Mouse (Mus musculus): ENCODE results near the gene Cyp46a1.

Cyp46a1 gene

DNA sequence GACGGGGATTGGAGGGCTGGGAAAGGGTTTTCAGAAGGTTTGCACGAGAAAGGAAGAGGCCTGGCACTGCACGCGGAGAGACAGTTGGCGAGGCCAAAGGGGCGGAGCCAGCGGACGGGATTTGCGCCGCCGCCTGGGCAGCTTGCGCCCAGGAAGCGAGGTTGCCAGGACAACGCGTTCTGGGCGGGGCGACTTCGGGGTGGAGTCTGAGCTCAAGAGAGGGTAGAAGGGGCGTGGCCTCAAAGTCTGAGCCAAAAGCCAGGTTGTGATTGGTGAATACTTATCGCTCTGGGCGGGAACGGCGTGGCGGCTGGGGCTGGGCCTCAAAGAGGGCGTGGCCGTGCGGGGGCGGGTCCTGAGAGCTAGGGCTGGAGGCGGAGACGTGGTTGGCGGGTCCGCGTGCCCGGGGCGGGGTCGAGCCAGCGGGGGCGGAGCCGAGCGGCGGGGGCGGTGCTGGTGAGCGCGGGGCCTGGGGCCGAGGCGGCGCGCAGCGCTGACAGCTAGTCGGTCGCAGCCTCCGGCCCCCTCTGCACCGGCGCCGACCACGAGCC is at the start of gene Cyp46a1:
Gene Cyp46a1 (plus strand): TSS at position 487 of the 551 bp plus-strand sequence.
- DNase-seq = peak; percentile 98 to 100

DNA sequence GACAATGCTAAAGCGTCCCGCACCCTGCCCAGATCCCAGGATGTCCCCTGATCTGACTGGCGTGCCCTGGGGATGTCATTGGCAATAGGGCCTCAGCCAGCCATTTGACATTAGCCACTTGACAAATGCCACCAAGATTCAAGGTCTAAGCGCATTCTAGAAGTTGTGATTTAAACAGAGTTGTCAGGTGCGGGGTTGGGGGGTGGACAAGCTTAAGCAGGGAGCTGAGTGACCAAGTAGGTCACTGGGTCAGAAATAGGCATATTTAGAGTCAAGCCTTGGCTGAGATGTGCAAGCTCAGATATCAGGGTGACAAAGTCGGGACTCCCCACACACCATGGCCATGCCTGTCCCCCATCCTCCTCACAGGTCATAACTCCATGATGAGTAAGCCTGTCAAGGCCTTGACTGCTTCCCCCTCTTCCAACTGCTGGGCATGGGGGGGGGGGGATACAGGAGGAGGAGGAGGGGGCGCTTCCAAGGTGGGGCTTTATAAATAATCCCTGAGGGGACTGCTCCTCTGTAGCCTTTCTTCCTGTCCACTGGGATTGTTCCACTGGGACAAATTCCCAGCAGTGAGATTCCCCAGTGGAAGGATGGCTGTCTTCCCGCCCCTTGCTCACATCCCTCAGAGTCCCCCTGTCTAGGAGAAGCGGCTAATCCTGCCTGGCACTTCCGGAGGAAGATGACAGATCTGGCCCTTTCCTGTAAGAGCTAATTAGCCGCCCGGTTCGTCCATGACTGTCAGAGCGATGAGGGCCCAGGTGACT is 49.5 kb upstream of the Cyp46a1 start:
- no peak for DNase-seq

DNA sequence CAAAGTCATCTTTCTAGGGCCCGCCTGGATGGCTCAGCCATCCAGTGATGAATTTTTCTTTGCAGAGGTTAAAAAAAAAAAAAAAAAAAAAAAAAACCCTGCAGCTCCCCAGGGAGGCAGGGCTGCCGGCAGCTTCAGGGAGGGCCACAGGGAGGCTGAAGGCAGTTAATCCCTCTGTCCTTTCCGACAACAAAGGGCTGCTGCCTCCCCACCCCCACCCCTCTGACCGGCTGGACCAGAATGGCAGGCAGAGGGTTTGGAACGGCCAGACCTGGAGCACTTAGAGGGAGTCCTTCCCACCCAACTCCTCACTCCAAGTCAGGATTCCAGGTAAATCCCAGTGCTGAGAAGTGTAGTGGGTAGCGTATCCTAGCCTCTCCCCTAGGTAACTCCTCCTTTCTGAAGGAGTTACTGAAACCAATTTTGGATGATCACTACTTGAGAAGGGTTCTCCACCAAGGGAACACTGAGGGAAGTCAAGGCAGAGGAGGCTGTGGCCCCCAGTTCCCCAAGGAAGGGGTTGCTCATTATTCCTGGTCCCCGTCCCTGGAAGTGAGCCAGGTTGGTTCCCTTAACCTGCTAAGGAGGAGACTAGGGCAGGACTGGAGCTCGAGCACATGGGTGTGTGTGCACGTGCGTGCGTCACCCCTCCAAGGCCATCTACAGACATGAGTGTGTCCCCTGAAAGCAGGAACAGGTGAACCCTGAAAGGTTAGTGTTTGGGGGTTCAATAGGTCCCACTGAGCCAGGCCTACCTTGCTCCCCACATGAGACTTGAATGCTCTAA is 48.8 kb upstream of the Cyp46a1 start:
- DNase-seq = no peak

DNA sequence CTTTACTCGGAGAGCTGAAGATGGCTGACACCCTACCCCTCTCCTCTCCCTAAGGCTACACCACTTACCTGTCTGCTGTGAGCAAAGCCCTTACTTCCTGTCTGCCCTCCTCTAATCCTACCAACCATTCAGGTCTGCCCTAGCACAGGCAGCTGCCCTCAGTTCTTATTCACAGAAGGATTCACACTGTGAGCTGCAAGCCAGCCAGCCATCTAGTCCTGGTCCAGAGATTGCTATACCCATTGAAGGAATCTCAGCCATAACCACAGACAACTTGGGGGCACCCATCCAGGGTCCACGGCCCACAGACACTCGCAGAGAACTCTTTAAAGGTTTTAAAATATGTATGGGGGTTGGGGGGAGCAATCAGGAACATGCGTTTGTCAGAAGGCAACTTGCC is 47.8 kb upstream of the Cyp46a1 start:
- peak in 1 of 2 experiments; percentile 33 for DNase-seq

DNA sequence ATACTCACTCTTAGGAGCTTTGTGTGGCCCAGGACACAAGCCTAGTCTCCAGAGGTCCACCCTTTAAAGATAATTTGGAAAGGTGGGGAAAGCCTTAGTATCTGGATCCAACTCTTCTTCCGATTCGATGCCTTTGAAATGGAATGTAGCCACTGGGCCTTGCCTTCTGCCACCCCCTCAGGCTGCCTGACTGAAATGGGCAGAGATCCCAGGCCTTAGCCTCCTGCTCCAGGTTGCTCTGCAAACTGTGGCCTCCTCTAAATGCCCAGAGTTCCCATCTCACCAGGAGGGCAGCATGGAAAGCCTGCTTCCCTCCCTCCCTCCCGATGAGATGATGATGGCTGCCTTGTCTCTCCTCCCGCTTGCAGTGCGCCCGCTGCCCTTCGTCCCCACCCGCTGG is 47.2 kb upstream of the Cyp46a1 start:
- peak; percentile 67 to 79 for DNase-seq

DNA sequence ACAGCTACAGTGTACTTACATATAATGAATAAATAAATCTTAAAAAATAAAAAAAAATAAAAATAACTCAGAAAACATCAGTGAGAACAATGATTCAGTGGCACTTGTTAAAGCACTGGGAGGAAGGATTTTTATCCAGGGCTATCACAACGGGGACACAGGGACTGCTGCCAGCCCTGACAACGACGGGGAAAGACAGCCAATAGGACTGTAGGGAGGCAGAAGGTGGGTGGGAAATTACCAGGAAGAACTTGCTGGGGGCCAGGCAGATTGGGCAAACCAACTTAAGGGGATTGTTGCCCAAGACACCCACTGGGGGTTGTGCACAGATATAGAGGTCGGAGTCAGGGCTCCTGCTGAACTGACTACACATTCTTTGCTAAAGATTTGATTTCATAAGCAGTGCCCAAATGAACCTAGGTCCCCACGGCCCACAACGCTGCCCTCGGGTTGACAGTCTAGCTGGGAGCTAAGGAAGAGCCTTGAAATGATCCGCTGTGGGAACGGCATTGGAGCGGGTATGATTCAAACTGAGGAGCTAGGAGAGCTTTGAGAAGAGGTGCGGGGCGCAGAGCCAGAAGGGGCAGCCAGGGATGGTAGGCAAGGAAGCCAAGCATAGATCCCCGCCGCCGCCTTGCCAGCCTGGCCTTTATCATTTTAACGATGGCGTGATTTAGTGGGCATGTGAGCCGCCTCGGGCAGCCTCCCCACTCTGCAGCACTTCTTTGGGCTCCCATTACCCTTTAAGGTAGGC is 45.9 kb upstream of the Cyp46a1 start:
- peak; percentile 44 to 56 for DNase-seq

- DNase-seq = peak; percentile 26 to 51
These were observed 41.8 kb upstream of the Cyp46a1 start for GRCm38 (mm10) chr12:108292419-108292818.

GRCm38 (mm10) chr12:108292957-108293356 is 41.2 kb upstream of the Cyp46a1 start:
- DNase-seq = peak; percentile 87 to 90

DNA sequence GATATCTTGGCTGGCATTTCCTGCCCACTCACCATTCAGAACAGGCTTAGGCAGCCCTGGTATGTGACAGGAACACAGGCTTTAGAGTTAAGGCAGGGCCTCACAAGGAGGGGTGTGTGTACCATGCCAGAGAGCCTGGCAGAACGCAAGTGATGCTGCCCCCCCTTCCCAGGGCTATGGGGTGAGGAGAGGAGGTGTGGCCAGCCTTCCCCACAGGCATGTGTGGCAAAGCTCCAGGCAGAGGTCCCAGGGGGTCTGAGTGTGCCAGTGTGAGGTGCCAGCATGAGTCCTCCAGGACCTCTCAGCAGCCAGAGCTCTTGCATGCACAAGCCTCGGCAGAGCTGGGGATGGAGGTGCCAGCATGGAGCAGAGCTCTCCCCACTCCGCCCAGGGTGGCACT is 39.6 kb upstream of the Cyp46a1 start:
- no peak for DNase-seq

GRCm38 (mm10) chr12:108297033-108297432 is 37.1 kb upstream of the Cyp46a1 start:
- DNase-seq = no peak

- DNase-seq = no peak
These were observed 33.2 kb upstream of the Cyp46a1 start for GRCm38 (mm10) chr12:108301006-108301405.

DNA sequence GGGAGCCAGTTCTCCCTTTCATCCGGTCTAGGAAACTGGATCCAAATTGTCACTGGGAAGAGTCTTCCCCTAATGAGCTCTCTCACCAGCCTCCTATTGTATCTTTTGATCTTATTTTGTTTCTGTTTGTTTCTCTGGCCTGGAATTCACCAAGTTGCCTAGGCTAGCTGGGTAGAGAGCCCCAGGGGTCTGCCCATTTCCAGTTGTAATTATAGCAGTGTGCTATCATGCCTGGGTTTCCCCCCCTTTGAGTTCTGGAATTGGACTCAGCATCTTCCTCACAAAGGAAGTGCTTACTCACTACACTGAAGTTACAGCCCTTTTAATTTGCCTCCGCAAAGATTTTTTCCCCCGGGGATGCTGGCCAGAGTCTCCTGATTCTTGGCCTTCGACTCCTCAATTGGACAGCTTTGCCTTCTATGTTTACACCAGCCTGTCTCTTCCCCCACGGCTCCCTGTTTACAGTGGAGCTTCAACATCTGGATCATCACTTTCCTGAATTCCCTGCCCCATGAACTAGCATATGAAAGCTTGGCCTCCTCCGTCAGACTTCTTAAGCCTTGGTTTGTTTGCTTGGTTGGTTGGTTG is 30.3 kb upstream of the Cyp46a1 start:
- no peak for DNase-seq

DNA sequence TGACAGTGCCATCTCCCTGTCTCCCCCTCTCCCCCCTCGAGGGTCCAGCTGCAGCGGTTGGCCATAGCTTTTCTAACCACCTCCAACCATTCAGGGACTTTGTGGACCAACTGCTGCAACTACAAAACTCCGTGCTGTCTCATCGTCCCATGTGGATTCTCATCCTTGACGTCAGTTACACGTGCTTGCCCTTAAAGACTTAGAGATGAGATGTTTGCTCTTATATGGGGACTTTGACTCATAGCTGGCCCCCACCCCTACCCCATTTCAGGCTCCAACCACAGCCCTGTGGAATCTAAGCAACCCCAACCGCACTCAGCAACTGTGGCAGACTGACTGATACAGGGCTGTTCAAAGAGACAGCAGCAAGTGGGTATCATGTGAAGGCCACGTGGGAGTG is 29.0 kb upstream of the Cyp46a1 start:
- no peak for DNase-seq

GRCm38 (mm10) chr12:108305812-108306794 is 28.1 kb upstream of the Cyp46a1 start, which contains the start of gene Hhipl1:
Gene Hhipl1 (plus strand): TSS chr12:108306270.
- peak; percentile 52 to 64 for DNase-seq

DNA sequence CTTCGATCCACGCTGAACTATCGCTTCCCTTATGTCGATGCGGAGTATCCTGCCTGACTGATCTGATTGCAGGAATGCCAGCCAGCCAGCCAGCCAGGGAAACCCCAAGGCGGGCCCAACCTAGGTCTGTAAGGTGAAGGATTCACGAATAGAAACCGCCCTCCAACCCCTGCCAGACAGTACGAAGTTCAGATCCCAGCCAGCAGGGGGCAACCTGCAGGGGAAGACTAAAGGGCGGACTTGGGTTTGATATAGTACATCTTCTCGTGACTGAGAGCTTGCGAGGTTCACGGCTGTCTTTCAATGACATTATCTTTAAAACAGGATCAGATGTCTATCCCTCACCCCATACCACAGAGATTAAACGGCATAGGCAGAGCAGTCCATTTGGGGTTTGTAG is 26.6 kb upstream of the Cyp46a1 start:
- peak; percentile 61 to 83 for DNase-seq

GRCm38 (mm10) chr12:108308363-108308856 is 25.8 kb upstream of the Cyp46a1 start:
- DNase-seq = no peak

GRCm38 (mm10) chr12:108309116-108309794 is 24.9 kb upstream of the Cyp46a1 start:
- no peak for DNase-seq

DNA sequence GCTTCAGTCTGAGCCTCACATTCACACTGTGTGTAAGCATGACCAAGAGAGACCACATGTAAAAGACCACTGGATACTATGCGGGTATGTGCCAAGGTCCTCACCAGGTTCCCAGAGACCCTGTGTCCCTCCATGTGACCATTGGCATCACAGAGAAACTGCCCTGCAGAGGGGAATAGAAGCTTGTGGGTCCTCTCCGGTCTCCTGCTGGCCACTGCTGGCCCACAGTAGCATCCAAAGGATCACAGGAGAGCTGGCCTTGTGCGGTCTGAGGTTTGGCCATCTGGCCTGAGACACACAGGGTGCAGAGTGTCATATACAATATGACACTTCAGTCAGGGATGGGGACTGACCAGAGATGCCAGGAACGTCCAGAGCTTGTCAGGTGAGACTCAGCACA is 24.1 kb upstream of the Cyp46a1 start:
- no peak for DNase-seq

GRCm38 (mm10) chr12:108310456-108311027 is 23.6 kb upstream of the Cyp46a1 start:
- DNase-seq = no peak

DNA sequence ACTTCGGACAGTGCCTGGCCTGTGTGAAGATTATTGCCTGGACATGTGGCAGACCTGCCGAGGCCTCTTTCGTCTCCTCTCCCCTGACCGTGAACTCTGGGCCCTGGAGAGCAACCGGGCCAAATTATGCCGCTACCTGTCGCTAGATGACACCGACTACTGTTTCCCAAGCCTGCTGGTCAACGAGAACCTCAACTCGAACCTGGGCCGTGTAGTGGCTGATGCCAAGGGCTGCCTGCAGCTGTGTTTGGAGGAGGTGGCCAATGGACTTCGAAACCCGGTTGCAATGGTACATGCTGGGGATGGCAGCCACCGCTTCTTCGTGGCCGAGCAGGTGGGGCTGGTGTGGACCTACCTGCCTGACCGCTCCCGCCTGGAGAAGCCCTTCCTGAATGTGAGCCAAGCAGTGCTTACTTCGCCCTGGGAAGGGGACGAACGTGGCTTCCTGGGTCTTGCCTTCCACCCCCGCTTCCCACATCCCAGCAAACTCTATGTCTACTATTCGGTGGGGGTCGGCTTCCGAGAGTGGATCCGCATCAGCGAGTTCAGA is 22.4 kb upstream of the Cyp46a1 start:
- DNase-seq = no peak
